Mouse (Mus musculus) limb, embryonic 14.5 days (tissue): ENCODE measurements at regions not wholly inside any gene's neighbourhood (a gene's known extent, or its start where the extent isn't known, plus 50 kb on each side); places are given as distances from the start of the nearest gene placed in this dataset.

Experiments
- ATAC-seq: fragments of 200-750 bp; cut with Nextera tagmentation; 2 replicates; pipeline ENCODE4 v1.8.0; 2017; ENCODE audit warnings: low read depth, moderate number of reproducible peaks, moderate TSS enrichment; ENCODE audit not compliant: low FRiP score
- DNase-seq: peaks from one replicate; pipeline ENCODE4 v3.0.0-alpha.2; 2015; ENCODE audit warnings: low spot score
- H3K27ac ChIP-seq: fragments of 300-500 bp; sonication (generic); replicated peaks from 2 replicates; pipeline ENCODE4 v1.5.1; 2014; ENCODE audit warnings: low read depth, mild to moderate bottlenecking, low read length, moderate library complexity, mixed read lengths
- H3K27me3 ChIP-seq: fragments of 300-500 bp; sonication (generic); 2 replicates; pipeline ENCODE4 v1.6.1; 2014; ENCODE audit warnings: low read length, mixed read lengths; ENCODE audit not compliant: control insufficient read depth, insufficient read depth
- H3K36me3 ChIP-seq: fragments of 300-500 bp; sonication (generic); 2 replicates; pipeline ENCODE4 v1.6.1; 2014; ENCODE audit warnings: mild to moderate bottlenecking, low read length, moderate library complexity, mixed read lengths; ENCODE audit not compliant: control insufficient read depth, insufficient read depth
- H3K4me1 ChIP-seq: fragments of 300-500 bp; sonication (generic); 2 replicates; pipeline ENCODE4 v1.6.1; 2014; ENCODE audit warnings: antibody characterized with exemption, low read length, mixed read lengths; ENCODE audit not compliant: control insufficient read depth, insufficient read depth
- H3K4me2 ChIP-seq: fragments of 300-500 bp; sonication (generic); replicated peaks from 2 replicates; pipeline ENCODE4 v1.6.1; 2014; ENCODE audit warnings: low read depth, mild to moderate bottlenecking, low read length, moderate library complexity; ENCODE audit not compliant: severe bottlenecking
- H3K4me3 ChIP-seq: fragments of 300-500 bp; sonication (generic); replicated peaks from 2 replicates; pipeline ENCODE4 v1.5.1; 2014; ENCODE audit warnings: low read length
- H3K9ac ChIP-seq: fragments of 300-500 bp; sonication (generic); 2 replicates; pipeline ENCODE4 v1.6.1; 2014; ENCODE audit warnings: mild to moderate bottlenecking, low read depth, low read length, moderate library complexity; ENCODE audit not compliant: severe bottlenecking
- H3K9me3 ChIP-seq: fragments of 300-500 bp; sonication (generic); 2 replicates; pipeline ENCODE4 v1.6.1; 2016; ENCODE audit warnings: low read length; ENCODE audit not compliant: control insufficient read depth
- POLR2A ChIP-seq: fragments of 200-500 bp; IDR thresholded peaks from 2 replicates; pipeline ENCODE4 v1.8.0; 2012; ENCODE audit warnings: inconsistent platforms, mild to moderate bottlenecking, moderate library complexity, borderline replicate concordance; ENCODE audit not compliant: insufficient read depth, insufficient read length; ENCODE audit errors: extremely low read depth
- WGBS: fragments of 180-500 bp; shearing (Covaris S2); extraction: QIAGEN DNeasy Blood & Tissue Kit; methylation state at CpG from one replicate; pipeline ENCODE4 v1.1.7; 2014; 5-methylcytosine and 5-hydroxymethylcytosine counted together

DNA sequence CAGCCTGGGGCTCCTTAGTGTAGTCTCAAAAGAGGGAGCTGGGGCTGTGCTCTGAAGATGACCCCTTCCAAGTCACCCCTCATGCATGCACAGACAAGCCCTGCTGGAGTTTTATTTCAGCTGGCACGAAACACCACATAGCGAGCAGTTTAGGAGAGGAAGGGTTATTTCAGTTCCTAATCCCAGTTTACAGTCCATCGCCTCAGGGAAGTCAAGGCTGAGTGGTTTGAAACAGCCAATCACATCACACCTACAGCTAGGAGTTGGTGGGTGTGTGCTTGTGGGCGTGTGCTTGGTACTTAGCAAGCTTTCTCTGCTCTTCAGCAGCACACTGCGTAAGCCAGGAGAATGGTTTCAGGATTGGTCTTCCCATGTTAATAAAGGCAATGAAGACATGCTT is 202.4 kb downstream of the Vrk1 start:
- no peaks in the 10 kb centered on the region for H3K9me3 ChIP-seq
- no peaks in the 10 kb centered on the region for H3K27me3 ChIP-seq
- no peak overlapping the region for H3K9ac ChIP-seq
- 55% methylated on average over 5 of the region's 5 CpGs for WGBS
- no peaks in the 10 kb centered on the region for H3K4me1 ChIP-seq
- ATAC-seq (no peak), DNase-seq (no peak)
- no peak overlapping the region for H3K27ac ChIP-seq
- no peak overlapping the region for H3K4me2 ChIP-seq
- no peaks in the 10 kb centered on the region for H3K36me3 ChIP-seq
- no peak overlapping the region for H3K4me3 ChIP-seq
- no peak for TF ChIP-seq POLR2A

DNA sequence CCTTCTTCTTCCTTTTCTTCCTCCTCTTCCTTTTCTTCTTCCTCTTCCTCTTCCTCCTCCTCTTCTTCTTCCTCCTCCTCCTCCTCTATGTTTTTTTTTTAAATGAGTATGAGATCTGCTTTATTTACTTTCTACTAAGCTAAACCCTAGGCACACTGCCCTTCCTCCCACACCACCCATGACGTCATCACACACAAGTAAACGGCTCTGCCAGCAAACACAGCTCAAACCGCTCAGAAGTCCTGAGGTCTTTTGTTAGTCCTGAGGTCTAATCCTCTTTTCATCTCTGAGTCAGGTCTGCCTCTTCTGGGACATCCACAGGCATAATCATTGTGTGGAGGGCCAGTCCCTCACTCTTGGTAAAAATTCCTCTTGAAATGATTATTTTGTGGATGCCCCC is 210.0 kb downstream of the Vrk1 start:
- Histone ChIP-seq H3K9me3 (no peaks in the 10 kb centered on the region), H3K4me2 (no peak overlapping the region), H3K27ac (no peak overlapping the region), H3K4me1 (no peaks in the 10 kb centered on the region), H3K36me3 (no peaks in the 10 kb centered on the region), H3K4me3 (no peak overlapping the region), H3K27me3 (no peaks in the 10 kb centered on the region), H3K9ac (no peak overlapping the region)
- ATAC-seq (no peak), DNase-seq (no peak)
- TF ChIP-seq POLR2A: no peak
- 44% methylated on average over 3 of the region's 3 CpGs for WGBS

DNA sequence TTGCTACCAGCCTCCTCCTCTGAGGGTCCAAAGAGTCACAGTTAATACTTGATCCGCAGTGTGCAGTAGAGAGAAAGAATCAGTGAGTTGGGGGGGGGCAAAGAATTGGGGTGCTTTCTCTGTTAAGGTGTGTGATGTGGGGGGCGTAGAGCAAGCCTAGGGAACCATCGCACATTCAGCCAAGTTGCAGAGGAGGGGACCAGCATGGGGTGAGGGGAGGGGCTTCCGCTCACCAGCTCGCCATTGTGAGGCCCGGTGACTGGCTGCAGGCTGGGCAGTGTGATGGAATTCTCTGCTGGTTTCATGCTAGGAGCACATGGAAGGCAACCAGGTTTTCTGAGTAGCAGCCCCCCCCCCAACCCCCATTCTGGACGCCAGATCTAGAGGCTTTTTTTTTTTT is 216.2 kb downstream of the Vrk1 start:
- Histone ChIP-seq H3K9me3 (no peaks in the 10 kb centered on the region), H3K27me3 (no peaks in the 10 kb centered on the region), H3K9ac (no peak overlapping the region), H3K4me2 (peak overlapping the region; percentile 32; the same call in 1 of the 2 replicates), H3K4me1 (peaks cover 4% of the 10 kb centered on the region; the same call in 1 of the 2 replicates), H3K27ac (no peak overlapping the region), H3K4me3 (no peak overlapping the region), H3K36me3 (no peaks in the 10 kb centered on the region)
- DNase-seq: no peak
- WGBS: 32% methylated on average over 7 of the region's 7 CpGs
- ATAC-seq: no peak
- TF ChIP-seq POLR2A: no peak

DNA sequence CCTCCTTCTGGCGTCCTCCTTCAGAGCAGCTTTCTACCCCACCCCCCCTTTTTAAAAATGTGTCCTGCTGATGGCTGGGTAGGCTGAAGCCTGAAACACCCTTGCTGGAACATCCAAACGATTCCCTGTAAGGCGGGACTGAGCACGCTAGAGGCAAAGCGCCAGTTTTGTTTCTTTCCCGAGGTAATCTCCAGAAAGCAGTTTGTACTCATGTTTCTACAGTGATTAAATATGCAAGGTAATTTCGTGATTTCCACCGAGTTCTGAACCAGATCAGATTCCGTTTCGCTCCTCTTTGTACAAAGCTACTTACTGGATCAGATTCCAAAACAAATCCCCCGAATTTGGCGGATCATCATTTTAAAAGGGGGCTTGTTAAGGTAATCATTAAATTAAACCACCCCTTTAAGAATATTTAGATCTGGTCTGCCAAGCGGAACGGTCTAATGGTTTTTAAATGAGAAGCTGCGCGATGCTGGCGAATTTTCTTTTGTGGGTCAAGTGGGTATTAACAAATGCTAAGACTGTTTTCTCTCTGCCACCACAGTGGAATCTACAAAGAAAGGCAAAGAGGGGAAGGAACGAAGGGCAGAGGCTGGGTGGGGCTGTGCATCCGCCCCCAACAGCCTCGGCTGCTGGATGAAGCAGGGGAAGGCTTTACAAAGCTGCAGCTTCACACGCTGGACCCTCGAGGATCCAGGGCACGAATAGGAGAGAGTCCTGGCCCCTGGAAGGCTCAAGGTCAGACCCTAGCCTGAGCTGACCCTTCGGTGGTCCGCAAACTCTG is 216.9 kb downstream of the Vrk1 start:
- Histone ChIP-seq H3K9ac (0 out of 2 replicates have a peak overlapping the region, but pooled peaks have one; percentile 22), H3K9me3 (no peaks in the 10 kb centered on the region), H3K4me1 (peaks cover 4% of the 10 kb centered on the region; the same call in 1 of the 2 replicates), H3K27ac (no peak overlapping the region), H3K36me3 (no peaks in the 10 kb centered on the region), H3K27me3 (no peaks in the 10 kb centered on the region), H3K4me2 (peak overlapping the region; percentile 32), H3K4me3 (no peak overlapping the region)
- no peak for TF ChIP-seq POLR2A
- ATAC-seq: no peak
- DNase-seq: peak; percentile 28
- WGBS: 24% methylated on average over 25 of the region's 25 CpGs

DNA sequence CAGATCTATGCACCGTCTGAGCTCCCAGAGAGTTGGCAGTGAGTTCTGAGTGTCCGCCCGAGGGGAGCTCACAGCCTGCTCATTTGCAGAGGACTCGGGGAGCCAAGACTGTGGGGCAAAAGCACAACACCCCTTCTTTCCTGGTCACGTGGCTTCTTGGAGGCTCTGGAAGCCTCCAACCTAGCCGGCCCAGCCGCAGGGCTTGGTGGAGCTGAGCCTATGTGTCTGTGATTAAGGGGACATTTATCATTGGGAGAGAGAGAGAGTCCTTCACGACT is 217.5 kb downstream of the Vrk1 start:
- Histone ChIP-seq H3K27ac (no peak overlapping the region), H3K27me3 (no peaks in the 10 kb centered on the region), H3K4me2 (peak overlapping the region; percentile 32), H3K9ac (0 out of 2 replicates have a peak overlapping the region, but pooled peaks have one; percentile 22), H3K4me1 (peaks cover 4% of the 10 kb centered on the region; the same call in 1 of the 2 replicates), H3K36me3 (no peaks in the 10 kb centered on the region), H3K4me3 (no peak overlapping the region), H3K9me3 (no peaks in the 10 kb centered on the region)
- ATAC-seq: no peak
- no peak for TF ChIP-seq POLR2A
- 31% methylated on average over 8 of the region's 8 CpGs for WGBS
- DNase-seq: no peak
